Mouse (Mus musculus): ENCODE data around the gene Kctd12b. TPM values are rescaled to one million over a fixed set of nuclear protein-coding genes. Genes with fewer than 3 reads are reported as not detected.

Kctd12b gene
- polyA plus RNA-seq, 1 experiment from 2014 or later, result 3.4 TPM

- Histone ChIP-seq H3K4me3 (no peak overlapping the region), H3K9me3 (no peaks in the 10 kb centered on the region), H3K27me3 (ENCODE audit: poor library complexity, severe bottlenecking) (no peaks in the 10 kb centered on the region), H3K4me1 (no peaks in the 10 kb centered on the region), H3K36me3 (replicated peaks) (no peaks in the 10 kb centered on the region), H3K27ac (no peak overlapping the region)
- 2% methylated on average over 1 of the region's 1 CpGs for WGBS
- no peak for DNase-seq (ENCODE audit: extremely low spot score, low spot score)
Measured at GRCm38 (mm10) chrX:153636247-153636646, 59.9 kb downstream of the Kctd12b start.

Other genes starting within 250 kb of the Kctd12b start
- gene Ubqln2, start 198.2 kb downstream of the Kctd12b start, polyA plus RNA-seq (2016; fragmentation: Nextera tagmentation; extraction: Ambion mirVana), result 35.5 and 36.3 TPM in 2 replicates
- 0.22 TPM in 1 of 2 replicates, not detected in the other for gene Cypt3, start 137.8 kb downstream of the Kctd12b start, polyA plus RNA-seq (2016; fragmentation: Nextera tagmentation; extraction: Ambion mirVana)
- 66.6 and 68.8 TPM in 2 replicates for gene Nbdy, start 27.2 kb upstream of the Kctd12b start, polyA plus RNA-seq (2016; fragmentation: Nextera tagmentation; extraction: Ambion mirVana)
- 26.7 and 27.1 TPM in 2 replicates for gene Spin2c, start 135.8 kb upstream of the Kctd12b start, polyA plus RNA-seq (2016; fragmentation: Nextera tagmentation; extraction: Ambion mirVana)